Mouse (Mus musculus) natural killer cell, adult 2 months (primary cell): ENCODE results near the gene Ttyh2.

ENCODE experiments used
- DNase-seq, 2 experiments: peaks; one replicate each; pipeline ENCODE4 v3.0.0; 2022; ENCODE audit warnings: low spot score in 2 of 2

Ttyh2 gene

DNA sequence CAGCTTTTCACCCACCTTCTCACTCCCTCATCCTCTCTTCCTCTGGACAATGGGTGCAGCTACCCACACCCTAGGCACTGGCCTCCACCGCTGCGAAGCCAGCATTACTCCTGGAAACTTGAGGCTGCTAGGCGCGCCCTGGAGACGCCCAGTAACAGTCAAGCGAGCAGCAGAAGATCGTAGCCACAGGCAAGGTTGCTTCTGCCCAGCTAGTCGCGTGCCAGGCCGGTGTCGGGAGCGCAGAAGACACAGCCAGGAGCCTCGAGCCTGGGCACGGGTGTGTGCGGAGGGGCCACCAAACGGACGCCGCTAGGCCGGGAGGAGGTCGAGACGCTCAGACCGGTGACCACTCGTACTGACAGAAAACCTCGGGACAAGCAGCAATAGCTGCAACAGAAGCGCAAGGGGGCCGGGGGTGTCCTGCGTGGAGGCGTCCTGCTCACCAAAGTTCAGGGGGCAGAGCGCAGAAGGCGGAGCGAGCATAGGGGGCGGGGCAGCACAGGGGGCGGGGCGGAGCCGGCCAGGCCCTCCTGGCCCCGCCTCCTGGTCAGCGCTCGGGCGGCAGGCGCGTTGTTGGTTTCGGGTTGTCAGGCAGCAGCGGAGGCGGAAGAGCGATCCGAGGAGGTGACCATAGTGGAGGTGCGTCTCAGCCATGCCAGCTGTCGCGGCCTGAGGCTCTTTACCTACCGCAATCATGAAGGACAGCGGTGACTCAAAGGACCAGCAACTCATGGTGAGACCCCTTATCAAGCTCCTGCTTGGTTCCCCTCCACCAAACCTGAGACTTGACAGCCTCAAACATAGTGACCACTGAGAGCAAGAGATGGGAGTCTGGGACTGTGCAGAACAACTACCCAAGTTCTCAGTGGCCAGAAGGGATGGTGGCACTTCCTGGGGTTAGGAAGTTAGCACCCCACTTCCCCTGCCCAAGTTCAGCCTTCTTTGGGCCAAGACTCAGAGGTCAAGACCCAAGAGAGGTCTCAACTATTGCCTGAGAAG lies 89.9 kb downstream of the Ttyh2 start, which contains the start of gene Kif19a:
Kif19a (plus strand) TSS at position 569 of the 999 bp plus-strand sequence.
- DNase-seq: peak; percentile 60 to 70

DNA sequence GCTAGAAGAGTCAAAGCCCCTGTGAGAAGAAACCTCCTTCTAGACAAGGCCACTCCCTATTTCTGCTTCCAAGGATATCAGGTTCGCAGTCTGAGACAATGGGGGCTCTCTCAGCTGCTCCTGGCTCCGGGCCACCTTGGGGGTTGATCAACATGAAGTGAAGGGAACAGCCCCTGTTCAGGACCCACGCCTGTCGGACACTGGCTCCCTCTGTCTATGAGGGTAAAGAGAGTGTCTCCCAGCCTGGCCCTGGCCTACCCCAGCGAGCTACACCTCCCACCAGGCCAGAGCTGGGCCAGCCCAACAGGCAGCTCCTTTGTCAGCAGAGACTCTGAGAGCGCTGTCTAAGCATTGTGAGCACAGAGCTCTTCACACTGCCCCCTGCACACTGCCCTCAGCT lies 94.7 kb downstream of the Ttyh2 start:
- no peak for DNase-seq
